Mouse (Mus musculus) stomach, embryonic 16.5 days (tissue): ENCODE measurements around the gene Faah. TPM values are rescaled to one million over a fixed set of nuclear protein-coding genes. Genes with fewer than 3 reads are reported as not detected.

Experiments used
- ATAC-seq: fragments of 200-750 bp; cut with Nextera tagmentation; 2 replicates; pipeline ENCODE4 v1.8.0; 2017; ENCODE audit warnings: moderate number of reproducible peaks, moderate TSS enrichment; ENCODE audit not compliant: insufficient read depth, low FRiP score
- H3K27ac ChIP-seq: fragments of 300-500 bp; sonication (generic); 2 replicates; pipeline ENCODE4 v1.5.1; 2014; ENCODE audit warnings: low read length
- H3K27me3 ChIP-seq: fragments of 300-500 bp; sonication (generic); 2 replicates; pipeline ENCODE4 v1.6.1; 2014; ENCODE audit warnings: low read length, control low read depth, mixed read lengths; ENCODE audit not compliant: control insufficient read depth, insufficient read depth
- H3K36me3 ChIP-seq: fragments of 300-500 bp; sonication (generic); 2 replicates; pipeline ENCODE4 v1.6.1; 2014; ENCODE audit warnings: low read length; ENCODE audit not compliant: control insufficient read depth, insufficient read depth
- H3K4me1 ChIP-seq: fragments of 300-500 bp; sonication (generic); 2 replicates; pipeline ENCODE4 v1.6.1; 2014; ENCODE audit warnings: low read length, control low read depth, mixed read lengths; ENCODE audit not compliant: control insufficient read depth, insufficient read depth
- H3K4me2 ChIP-seq: fragments of 300-500 bp; sonication (generic); 2 replicates; pipeline ENCODE4 v1.6.1; 2014; ENCODE audit warnings: low read depth, low read length, mixed read lengths
- H3K4me3 ChIP-seq: fragments of 300-500 bp; sonication (generic); replicated peaks from 2 replicates; pipeline ENCODE4 v1.5.1; 2014; ENCODE audit warnings: mild to moderate bottlenecking, low read length
- H3K9ac ChIP-seq: fragments of 300-500 bp; sonication (generic); 2 replicates; pipeline ENCODE4 v1.6.1; 2014; ENCODE audit warnings: low read length
- H3K9me3 ChIP-seq: fragments of 300-500 bp; sonication (generic); replicated peaks from 2 replicates; pipeline ENCODE4 v1.6.1; 2016; ENCODE audit warnings: low read length, control low read depth; ENCODE audit not compliant: control insufficient read depth
- WGBS: fragments of 180-500 bp; shearing (Covaris S2); extraction: QIAGEN DNeasy Blood & Tissue Kit; methylation state at CpG from one replicate; pipeline ENCODE4 v1.1.7; 2014; 5-methylcytosine and 5-hydroxymethylcytosine counted together
- polyA plus RNA-seq: library from polyadenylated mRNA; unstranded; fragments of >200 nt; fragmentation: Nextera tagmentation; extraction: Ambion mirVana; gene quantifications from 2 replicates; pipeline ENCODE4 v1.2.1, GENCODE M21; 2015

The Faah gene
- polyA plus RNA-seq, 1 experiment from 2014 or later: 15.9 TPM

DNA sequence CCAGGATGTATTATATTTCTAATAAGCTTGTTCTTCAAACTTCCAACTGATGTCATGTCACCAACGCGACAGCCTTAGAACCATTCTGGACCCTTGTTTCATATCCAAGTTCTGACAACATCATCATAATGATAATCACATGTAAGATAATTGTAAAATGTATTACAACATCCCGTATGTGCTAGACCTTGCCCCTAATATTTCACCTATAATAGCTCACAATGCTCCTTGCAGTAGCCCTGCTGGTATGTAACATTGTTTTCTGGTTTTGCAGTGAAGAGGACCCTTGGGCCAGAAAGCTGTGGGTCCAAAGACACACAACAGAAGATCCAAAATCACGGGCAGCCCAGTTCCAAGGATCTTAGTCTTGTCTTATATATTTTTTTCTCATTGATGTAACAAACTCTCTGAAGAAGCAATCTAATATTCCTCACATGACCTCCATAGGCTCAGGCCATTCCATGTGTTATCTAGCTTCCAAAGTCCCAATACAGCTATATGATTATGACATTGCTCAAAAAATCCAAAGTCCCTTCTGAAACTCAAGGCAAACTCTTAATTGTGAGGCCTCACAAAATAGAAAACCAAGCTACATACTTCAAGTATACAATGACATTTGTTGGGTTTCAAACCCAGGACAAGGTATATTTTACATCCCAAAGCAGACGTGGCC lies 29.7 kb downstream of the Faah start:
- 72% methylated on average over 5 of the region's 5 CpGs for WGBS
- no peak overlapping the region for H3K27ac ChIP-seq
- no peaks in the 10 kb centered on the region; the same call in 1 of the 2 replicates for H3K4me1 ChIP-seq
- no peak overlapping the region for H3K9ac ChIP-seq
- peaks cover 5% of the 10 kb centered on the region for H3K9me3 ChIP-seq
- no peaks in the 10 kb centered on the region for H3K27me3 ChIP-seq
- H3K36me3 ChIP-seq: no peaks in the 10 kb centered on the region
- H3K4me3 ChIP-seq: no peak overlapping the region
- no peak for ATAC-seq
- H3K4me2 ChIP-seq: no peak overlapping the region

DNA sequence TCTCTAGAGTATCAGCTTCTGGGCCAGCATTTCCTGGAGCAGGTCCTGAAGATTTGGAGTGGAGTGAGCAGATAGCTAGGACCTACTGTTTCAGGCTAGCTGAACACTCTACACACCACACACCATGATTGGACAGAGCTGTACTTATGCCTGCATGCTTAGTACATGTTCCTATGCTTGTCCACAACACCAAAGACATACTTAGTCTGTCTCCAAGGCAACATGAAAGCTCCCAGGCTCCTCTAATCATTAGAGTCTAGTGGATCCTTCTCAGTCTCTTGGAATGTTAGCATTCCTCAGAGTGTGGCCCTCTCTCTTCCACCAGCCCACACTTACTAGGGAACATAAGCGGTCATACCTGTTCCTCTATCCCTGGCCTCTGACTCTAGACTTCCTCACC lies 30.3 kb downstream of the Faah start:
- Histone ChIP-seq H3K4me1 (no peaks in the 10 kb centered on the region; the same call in 1 of the 2 replicates), H3K27me3 (no peaks in the 10 kb centered on the region), H3K36me3 (no peaks in the 10 kb centered on the region), H3K4me2 (no peak overlapping the region), H3K27ac (no peak overlapping the region), H3K9ac (no peak overlapping the region), H3K4me3 (no peak overlapping the region), H3K9me3 (peaks cover 5% of the 10 kb centered on the region)
- no peak for ATAC-seq
- 86% methylated on average over 1 of the region's 1 CpGs for WGBS

DNA sequence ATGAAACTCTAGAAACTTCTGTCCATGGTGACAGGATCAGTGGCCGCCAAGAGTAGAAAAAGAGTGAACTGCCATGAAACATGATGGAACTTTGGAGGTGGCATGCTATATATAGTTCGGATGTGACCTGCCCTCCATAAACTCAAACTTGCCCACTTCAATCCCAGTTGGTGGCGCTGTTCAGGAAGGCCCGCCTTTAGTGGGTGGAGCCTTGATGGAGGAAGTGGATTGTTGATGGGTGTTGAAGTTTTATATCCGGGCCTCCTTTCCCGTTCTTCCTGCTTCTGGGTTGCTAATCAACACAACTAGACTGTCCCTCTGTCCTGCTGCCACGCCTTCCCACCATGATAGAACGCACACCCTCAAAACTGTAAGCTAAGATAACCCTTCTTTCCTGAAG lies 32.8 kb downstream of the Faah start:
- ATAC-seq: no peak
- no peaks in the 10 kb centered on the region for H3K9me3 ChIP-seq
- H3K4me3 ChIP-seq: no peak overlapping the region
- peaks cover 16% of the 10 kb centered on the region for H3K27me3 ChIP-seq
- no peaks in the 10 kb centered on the region; the same call in 1 of the 2 replicates for H3K4me1 ChIP-seq
- H3K27ac ChIP-seq: no peak overlapping the region
- no peaks in the 10 kb centered on the region for H3K36me3 ChIP-seq
- H3K9ac ChIP-seq: no peak overlapping the region
- WGBS: 38% methylated on average over 8 of the region's 8 CpGs
- H3K4me2 ChIP-seq: no peak overlapping the region

DNA sequence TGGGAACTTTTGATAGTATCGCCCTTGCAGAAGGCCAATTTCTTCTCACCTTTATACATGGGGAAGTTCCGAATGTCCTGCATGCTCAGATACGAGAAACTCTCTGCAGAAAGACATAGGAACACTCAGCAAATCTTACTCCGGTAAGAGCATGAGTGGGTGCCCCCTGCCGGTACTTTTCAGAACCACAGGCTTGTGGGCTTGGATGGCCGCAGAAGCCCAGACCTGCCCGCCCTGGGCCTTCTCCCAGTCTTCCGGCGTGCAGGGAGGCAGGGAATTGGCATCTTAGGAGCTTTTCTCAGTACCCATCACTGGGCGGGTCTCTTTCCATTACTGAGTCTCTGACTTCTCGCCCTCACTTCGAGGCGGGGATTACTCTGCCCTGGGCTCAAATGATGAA lies 33.6 kb downstream of the Faah start:
- Histone ChIP-seq H3K9ac (no peak overlapping the region), H3K9me3 (no peaks in the 10 kb centered on the region)

DNA sequence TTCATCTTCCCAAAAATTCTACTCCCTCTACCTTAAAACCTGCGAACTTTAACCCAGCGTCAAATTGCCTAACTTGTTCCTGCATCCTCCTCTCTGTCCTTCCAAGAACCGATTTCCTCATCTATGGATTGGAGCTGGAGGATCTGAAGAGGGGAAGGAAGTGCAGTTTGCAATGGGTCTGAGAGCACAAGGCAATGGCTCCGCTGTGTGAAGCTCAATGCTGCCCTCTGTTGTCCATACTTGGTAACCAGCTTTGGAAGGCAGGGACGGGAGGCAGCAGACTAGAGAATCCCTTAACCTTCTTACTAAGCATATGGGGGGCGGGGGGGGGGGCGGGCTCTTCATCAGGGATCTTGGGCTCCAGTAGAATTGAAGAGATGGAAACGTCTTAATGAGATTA lies 37.0 kb downstream of the Faah start:
- Histone ChIP-seq H3K27me3 (peaks cover 56% of the 10 kb centered on the region), H3K4me3 (no peak overlapping the region)
- WGBS: under 1% methylated on average over 8 of the region's 8 CpGs

More for the DNA sequence above, 33.6 kb downstream of the Faah start:
- Histone ChIP-seq H3K4me2 (peak overlapping the region; percentile 19; the same call in 1 of the 2 replicates), H3K36me3 (no peaks in the 10 kb centered on the region), H3K4me1 (peaks cover 7% of the 10 kb centered on the region), H3K27ac (no peak overlapping the region), H3K4me3 (no peak overlapping the region), H3K27me3 (peaks cover 25% of the 10 kb centered on the region)
- 2% methylated on average over 13 of the region's 13 CpGs for WGBS
- no peak for ATAC-seq

DNA sequence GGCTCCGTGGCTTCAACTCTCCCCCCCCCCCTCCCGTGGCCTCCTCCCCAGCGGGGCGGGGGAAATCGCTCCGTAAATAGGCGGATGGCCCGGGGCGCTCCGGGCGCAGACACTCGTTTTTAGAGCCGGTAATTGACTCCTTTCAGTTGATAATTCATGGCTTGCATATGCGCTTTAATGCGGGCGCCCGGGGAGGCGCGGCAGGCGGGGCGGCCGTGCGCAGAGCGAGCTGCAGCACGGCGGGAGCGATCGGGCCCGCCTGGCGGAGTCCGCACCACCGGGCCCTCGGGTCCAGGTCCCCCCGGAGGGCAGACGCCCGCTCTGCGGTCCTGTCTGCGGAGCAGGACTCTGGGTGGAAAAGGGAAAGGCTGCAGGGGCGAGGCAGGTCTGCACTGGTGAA lies 38.3 kb downstream of the Faah start:
- Histone ChIP-seq H3K9ac (peak overlapping the region; percentile 52), H3K4me2 (peak overlapping the region; percentile 50), H3K36me3 (no peaks in the 10 kb centered on the region), H3K4me3 (peak overlapping the region; percentile 32), H3K9me3 (no peaks in the 10 kb centered on the region), H3K27ac (no peak overlapping the region), H3K27me3 (peaks cover 63% of the 10 kb centered on the region), H3K4me1 (peaks cover 7% of the 10 kb centered on the region; the same call in 1 of the 2 replicates)
- WGBS: under 1% methylated on average over 35 of the region's 39 CpGs
- no peak for ATAC-seq

More for the DNA sequence above, 37.0 kb downstream of the Faah start:
- Histone ChIP-seq H3K4me2 (no peak overlapping the region), H3K9ac (no peak overlapping the region), H3K27ac (no peak overlapping the region), H3K9me3 (no peaks in the 10 kb centered on the region), H3K36me3 (no peaks in the 10 kb centered on the region), H3K4me1 (peaks cover 7% of the 10 kb centered on the region)
- no peak; the same call in 1 of the 2 replicates for ATAC-seq

DNA sequence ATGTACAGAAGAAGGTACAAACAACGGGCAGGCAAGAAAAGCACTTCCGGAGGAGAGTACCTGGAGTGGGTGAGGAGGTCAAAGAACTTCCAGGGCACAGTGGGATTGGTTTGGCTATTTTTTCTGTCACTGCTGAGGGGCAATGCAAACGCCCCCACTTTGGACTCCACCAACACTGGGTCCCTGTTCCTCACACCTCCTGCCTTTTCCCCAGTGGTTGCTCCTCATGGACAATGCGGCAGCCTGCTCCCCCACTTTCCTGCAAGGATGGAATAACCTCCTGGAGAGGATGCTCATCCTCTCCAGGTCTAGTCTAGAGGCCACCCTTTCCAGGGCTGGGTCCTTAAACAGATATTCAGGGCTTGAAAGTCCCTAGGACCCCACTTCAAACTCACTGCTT lies 38.8 kb downstream of the Faah start:
- Histone ChIP-seq H3K4me2 (no peak overlapping the region), H3K4me3 (peak overlapping the region; percentile 32; the same call in 1 of the 2 replicates), H3K27ac (no peak overlapping the region), H3K27me3 (peaks cover 63% of the 10 kb centered on the region), H3K9me3 (no peaks in the 10 kb centered on the region), H3K4me1 (peaks cover 7% of the 10 kb centered on the region; the same call in 1 of the 2 replicates), H3K36me3 (no peaks in the 10 kb centered on the region), H3K9ac (no peak overlapping the region)
- 24% methylated on average over 4 of the region's 4 CpGs for WGBS
- ATAC-seq: no peak

DNA sequence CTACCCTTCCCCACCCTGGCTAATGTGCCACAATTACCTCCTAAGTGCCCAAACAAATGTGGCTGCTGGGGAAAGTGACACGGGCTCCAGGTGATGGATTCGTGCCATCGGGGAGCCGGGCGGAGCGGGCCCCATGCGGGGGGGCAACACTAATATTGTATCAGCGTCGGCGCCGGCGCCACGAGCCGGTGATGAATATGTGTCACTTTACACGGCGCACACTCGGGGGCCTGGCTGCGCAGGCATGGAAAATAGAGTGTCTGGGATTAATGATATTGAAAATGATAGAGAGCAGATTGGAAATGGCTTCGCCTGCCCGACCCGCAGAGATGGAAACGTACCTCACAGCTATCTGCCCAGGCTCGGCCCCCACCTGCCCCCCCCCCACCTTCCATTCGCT lies 45.2 kb downstream of the Faah start:
- no peak overlapping the region for H3K9ac ChIP-seq
- no peaks in the 10 kb centered on the region for H3K9me3 ChIP-seq
- no peak overlapping the region for H3K27ac ChIP-seq
- no peaks in the 10 kb centered on the region for H3K36me3 ChIP-seq
- no peaks in the 10 kb centered on the region for H3K4me1 ChIP-seq
- no peak overlapping the region for H3K4me3 ChIP-seq
- H3K4me2 ChIP-seq: no peak overlapping the region
- 34% methylated on average over 24 of the region's 24 CpGs for WGBS
- no peak for ATAC-seq
- H3K27me3 ChIP-seq: peaks cover 63% of the 10 kb centered on the region

DNA sequence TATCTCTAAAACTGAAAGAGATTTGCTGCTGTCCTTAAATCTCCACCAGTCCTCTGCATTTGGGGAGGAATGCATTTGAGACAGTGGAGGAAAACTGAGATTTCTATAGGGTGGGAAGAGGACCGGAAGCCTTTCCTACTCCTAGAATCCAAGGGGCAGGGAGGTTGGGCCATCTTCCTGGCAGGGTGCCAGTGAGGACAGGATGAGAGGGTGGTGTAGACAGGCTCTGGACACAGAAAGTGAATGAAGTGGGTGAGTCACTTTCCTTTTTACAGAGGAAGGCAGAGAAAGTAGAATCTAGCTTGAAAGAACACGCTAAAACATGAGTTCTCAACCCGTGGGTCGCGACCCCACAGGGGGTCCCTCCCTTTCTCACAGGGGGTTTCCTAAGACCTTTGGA lies 53.3 kb downstream of the Faah start:
- no peak for ATAC-seq
- Histone ChIP-seq H3K4me3 (no peak overlapping the region), H3K36me3 (no peaks in the 10 kb centered on the region), H3K9me3 (no peaks in the 10 kb centered on the region), H3K27me3 (peaks cover 65% of the 10 kb centered on the region), H3K9ac (no peak overlapping the region), H3K27ac (no peak overlapping the region), H3K4me1 (peaks cover 5% of the 10 kb centered on the region), H3K4me2 (no peak overlapping the region)
- 17% methylated on average over 5 of the region's 5 CpGs for WGBS
